Mouse (Mus musculus) forebrain, embryonic 10.5 days (tissue): ENCODE data around the gene Kcnmb2. TPM values are rescaled to one million over a fixed set of nuclear protein-coding genes. Genes with fewer than 3 reads are reported as not detected.
A peak's percentile ranks its signal among the peaks of the same experiment; 100 is the strongest.

ENCODE experiments used
- DNase-seq: peaks from one replicate; pipeline ENCODE4 v3.0.0-alpha.2; 2017; ENCODE audit warnings: low spot score; ENCODE audit errors: extremely low spot score
- H3K27ac ChIP-seq: fragments of 300-500 bp; sonication (generic); 2 replicates; pipeline ENCODE4 v1.5.1; 2016; ENCODE audit warnings: mild to moderate bottlenecking
- H3K27me3 ChIP-seq: fragments of 300-500 bp; sonication (generic); 2 replicates; pipeline ENCODE4 v1.6.1; 2016; ENCODE audit warnings: mild to moderate bottlenecking; ENCODE audit not compliant: poor library complexity, severe bottlenecking
- H3K36me3 ChIP-seq: fragments of 300-500 bp; sonication (generic); replicated peaks from 2 replicates; pipeline ENCODE4 v1.6.1; 2016; ENCODE audit warnings: mild to moderate bottlenecking, moderate library complexity
- H3K4me1 ChIP-seq: fragments of 300-500 bp; sonication (generic); 2 replicates; pipeline ENCODE4 v1.6.1; 2016
- H3K4me3 ChIP-seq: fragments of 300-500 bp; sonication (generic); 2 replicates; pipeline ENCODE4 v1.5.1; 2016; ENCODE audit warnings: mild to moderate bottlenecking, moderate library complexity
- H3K9me3 ChIP-seq: fragments of 300-500 bp; sonication (generic); 2 replicates; pipeline ENCODE4 v1.6.1; 2016; ENCODE audit warnings: mild to moderate bottlenecking, moderate library complexity
- WGBS: fragments of 180-500 bp; shearing (Covaris S2); methylation state at CpG from one replicate; pipeline ENCODE4 v1.1.7; 2016; 5-methylcytosine and 5-hydroxymethylcytosine counted together
- polyA plus RNA-seq: library from polyadenylated mRNA; unstranded; fragments of >200 nt; fragmentation: Nextera tagmentation; extraction: Ambion mirVana; gene quantifications from 2 replicates; pipeline ENCODE4 v1.2.1, GENCODE M21; 2016

Kcnmb2 gene
- polyA plus RNA-seq, 1 experiment from 2014 or later: 1.8 TPM

GRCm38 (mm10) chr3:32032381-32032780 is 130.1 kb downstream of the Kcnmb2 start:
- 85% methylated on average over 9 of the region's 9 CpGs for WGBS
- no peak for DNase-seq

GRCm38 (mm10) chr3:32043814-32044213 is 141.5 kb downstream of the Kcnmb2 start:
- 79% methylated on average over 3 of the region's 3 CpGs for WGBS
- H3K9me3 ChIP-seq: no peaks in the 10 kb centered on the region
- no peak overlapping the region for H3K27ac ChIP-seq
- H3K27me3 ChIP-seq: no peaks in the 10 kb centered on the region
- 0 out of 2 replicates have a peak, but pooled peaks cover 3% of the 10 kb centered on the region for H3K4me1 ChIP-seq
- H3K36me3 ChIP-seq: no peaks in the 10 kb centered on the region
- H3K4me3 ChIP-seq: no peak overlapping the region
- no peak for DNase-seq

More at GRCm38 (mm10) chr3:32032381-32032780, 130.1 kb downstream of the Kcnmb2 start:
- Histone ChIP-seq H3K9me3 (no peaks in the 10 kb centered on the region), H3K36me3 (no peaks in the 10 kb centered on the region), H3K4me1 (no peaks in the 10 kb centered on the region), H3K27ac (no peak overlapping the region), H3K4me3 (no peak overlapping the region), H3K27me3 (no peaks in the 10 kb centered on the region)

DNA sequence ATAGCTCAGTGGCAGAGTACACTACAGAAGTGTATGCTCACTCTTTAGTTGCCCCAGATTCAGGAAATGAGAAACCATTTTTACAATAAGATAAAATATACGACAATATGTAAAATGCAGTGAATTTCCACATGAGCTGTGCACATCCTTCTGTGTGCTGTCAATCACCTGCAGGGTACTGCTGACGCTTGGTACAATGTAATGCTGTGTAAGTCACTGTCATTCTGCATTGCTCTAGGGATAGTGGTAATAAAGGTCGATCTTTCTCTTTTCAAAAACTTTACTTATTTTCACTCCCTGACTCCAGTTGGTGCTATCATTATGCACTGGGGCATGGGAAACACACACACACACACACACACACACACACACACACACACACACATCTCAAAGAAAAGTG is 146.5 kb downstream of the Kcnmb2 start:
- Histone ChIP-seq H3K27ac (no peak overlapping the region), H3K4me1 (0 out of 2 replicates have a peak, but pooled peaks cover 3% of the 10 kb centered on the region), H3K36me3 (no peaks in the 10 kb centered on the region), H3K9me3 (no peaks in the 10 kb centered on the region), H3K27me3 (no peaks in the 10 kb centered on the region), H3K4me3 (no peak overlapping the region)
- DNase-seq: no peak
- WGBS: 87% methylated on average over 3 of the region's 3 CpGs

DNA sequence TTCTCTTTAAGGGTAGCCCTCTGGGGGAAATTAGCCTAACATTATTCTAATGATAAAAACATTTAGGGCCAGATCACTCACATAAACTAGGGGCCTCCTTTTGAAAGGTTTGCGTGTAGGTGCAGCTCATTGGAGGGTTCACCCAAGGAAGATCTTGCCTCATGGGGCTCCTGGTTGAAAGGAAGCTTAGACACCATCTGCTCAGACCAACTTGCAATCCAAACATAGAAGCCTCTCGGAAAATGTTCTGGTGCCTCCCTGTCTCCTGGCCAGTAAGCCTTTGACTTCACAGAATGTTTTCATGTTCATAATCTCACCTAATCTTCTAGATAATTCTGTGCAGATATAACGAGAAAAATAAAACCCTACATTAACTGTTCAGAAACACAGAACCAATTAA is 150.3 kb downstream of the Kcnmb2 start:
- H3K36me3 ChIP-seq: no peaks in the 10 kb centered on the region
- no peak overlapping the region for H3K4me3 ChIP-seq
- 81% methylated on average over 3 of the region's 3 CpGs for WGBS

DNA sequence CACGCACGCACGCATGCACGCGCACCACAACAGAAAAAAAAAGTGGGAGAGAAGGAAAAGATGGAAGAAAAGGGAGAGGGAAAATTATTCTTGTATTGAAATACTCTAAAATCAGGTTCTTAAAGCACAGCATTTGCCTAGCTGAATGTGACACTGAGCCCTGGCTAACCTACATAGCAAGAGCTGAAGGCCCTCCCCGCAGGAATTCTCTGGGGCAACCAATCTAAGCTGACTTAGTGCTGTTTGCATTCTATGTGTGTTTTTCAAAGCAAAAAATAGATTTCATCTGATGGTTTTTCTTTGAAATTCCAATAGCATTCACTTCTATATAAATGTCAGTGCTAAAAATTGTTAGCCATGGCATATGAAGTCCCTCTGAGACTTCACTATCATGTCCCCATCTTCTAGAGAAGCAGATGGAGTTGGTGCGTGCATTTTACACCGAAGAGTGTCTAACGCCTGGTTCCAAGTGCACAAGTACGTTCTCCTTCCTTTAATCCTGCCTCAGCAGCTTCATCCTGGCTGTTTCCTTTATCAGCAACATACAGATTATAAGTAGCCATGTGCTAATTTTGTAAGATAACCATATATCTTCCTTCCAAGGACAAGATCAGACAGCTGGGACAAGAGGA is 151.4 kb downstream of the Kcnmb2 start:
- H3K27ac ChIP-seq: no peak overlapping the region
- WGBS: 96% methylated on average over 10 of the region's 10 CpGs
- no peaks in the 10 kb centered on the region for H3K4me1 ChIP-seq
- no peaks in the 10 kb centered on the region for H3K9me3 ChIP-seq
- no peak overlapping the region for H3K4me3 ChIP-seq
- DNase-seq: no peak
- no peaks in the 10 kb centered on the region for H3K27me3 ChIP-seq
- no peaks in the 10 kb centered on the region for H3K36me3 ChIP-seq

More for the DNA sequence above, 150.3 kb downstream of the Kcnmb2 start:
- H3K9me3 ChIP-seq: no peaks in the 10 kb centered on the region
- DNase-seq: no peak
- no peaks in the 10 kb centered on the region for H3K27me3 ChIP-seq
- no peaks in the 10 kb centered on the region for H3K4me1 ChIP-seq
- H3K27ac ChIP-seq: no peak overlapping the region

GRCm38 (mm10) chr3:32059888-32060656 is 157.8 kb downstream of the Kcnmb2 start:
- Histone ChIP-seq H3K27me3 (no peaks in the 10 kb centered on the region), H3K4me3 (no peak overlapping the region), H3K36me3 (no peaks in the 10 kb centered on the region), H3K9me3 (no peaks in the 10 kb centered on the region), H3K27ac (no peak overlapping the region), H3K4me1 (peaks cover 11% of the 10 kb centered on the region)
- peak; percentile 13 for DNase-seq
- WGBS: 56% methylated on average over 10 of the region's 10 CpGs

DNA sequence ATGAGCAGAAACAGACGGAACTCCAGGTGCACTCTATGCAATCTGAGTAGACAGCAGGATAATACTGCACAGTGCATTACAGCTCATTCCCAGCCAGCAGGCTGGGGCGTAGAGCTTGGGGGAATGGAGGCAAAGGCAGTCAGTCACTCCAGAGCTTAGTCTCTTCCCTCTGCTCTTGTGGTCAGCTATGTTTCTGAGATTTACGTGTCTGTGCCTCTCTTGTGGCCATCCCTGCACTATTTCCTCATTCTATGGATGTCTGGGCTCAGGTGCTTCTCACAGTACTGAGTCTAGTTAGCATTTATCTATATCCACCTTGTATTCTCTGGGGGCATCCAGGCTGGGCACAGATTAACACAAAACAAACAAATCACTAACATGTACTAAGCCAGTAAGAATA is 160.4 kb downstream of the Kcnmb2 start:
- no peaks in the 10 kb centered on the region for H3K27me3 ChIP-seq
- 89% methylated on average over 3 of the region's 3 CpGs for WGBS
- H3K27ac ChIP-seq: no peak overlapping the region
- no peaks in the 10 kb centered on the region for H3K36me3 ChIP-seq
- peak; percentile 6 for DNase-seq
- no peak overlapping the region for H3K4me3 ChIP-seq
- peaks cover 27% of the 10 kb centered on the region for H3K4me1 ChIP-seq
- H3K9me3 ChIP-seq: no peaks in the 10 kb centered on the region

GRCm38 (mm10) chr3:32063312-32063711 is 161.0 kb downstream of the Kcnmb2 start:
- Histone ChIP-seq H3K4me1 (peaks cover 29% of the 10 kb centered on the region), H3K9me3 (no peaks in the 10 kb centered on the region), H3K27me3 (no peaks in the 10 kb centered on the region), H3K4me3 (no peak overlapping the region), H3K27ac (no peak overlapping the region), H3K36me3 (no peaks in the 10 kb centered on the region)
- 94% methylated on average over 3 of the region's 3 CpGs for WGBS
- DNase-seq: no peak

GRCm38 (mm10) chr3:32067004-32067935 is 165.0 kb downstream of the Kcnmb2 start:
- no peaks in the 10 kb centered on the region for H3K27me3 ChIP-seq
- no peak overlapping the region for H3K4me3 ChIP-seq
- no peaks in the 10 kb centered on the region for H3K9me3 ChIP-seq
- peak; percentile 19 for DNase-seq
- peak overlapping the region; percentile 70 for H3K27ac ChIP-seq
- 39% methylated on average over 9 of the region's 9 CpGs for WGBS
- peaks cover 18% of the 10 kb centered on the region for H3K4me1 ChIP-seq
- H3K36me3 ChIP-seq: no peaks in the 10 kb centered on the region

DNA sequence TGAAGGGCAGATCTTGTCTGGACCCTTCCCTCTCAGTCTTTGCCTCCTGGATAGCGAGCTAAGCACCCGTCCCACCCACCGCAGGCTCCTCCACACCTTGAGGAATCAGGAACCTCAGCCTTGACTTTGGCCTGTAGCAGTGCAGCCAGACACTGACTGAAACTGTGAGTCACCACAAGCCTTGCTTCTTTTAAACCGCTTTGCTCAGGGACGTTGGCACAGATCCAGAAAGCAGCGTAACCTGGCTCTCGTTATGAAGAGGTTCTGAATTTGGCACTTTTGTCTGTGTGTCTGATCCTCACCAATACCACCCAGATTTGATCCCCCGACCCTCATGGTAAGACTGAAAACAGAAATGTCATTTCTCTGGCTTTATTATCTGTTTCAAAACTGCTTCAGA is 171.6 kb downstream of the Kcnmb2 start:
- WGBS: 81% methylated on average over 8 of the region's 8 CpGs
- Histone ChIP-seq H3K27me3 (no peaks in the 10 kb centered on the region), H3K27ac (no peak overlapping the region), H3K4me1 (no peaks in the 10 kb centered on the region), H3K4me3 (no peak overlapping the region), H3K36me3 (no peaks in the 10 kb centered on the region), H3K9me3 (no peaks in the 10 kb centered on the region)
- peak; percentile 10 for DNase-seq

DNA sequence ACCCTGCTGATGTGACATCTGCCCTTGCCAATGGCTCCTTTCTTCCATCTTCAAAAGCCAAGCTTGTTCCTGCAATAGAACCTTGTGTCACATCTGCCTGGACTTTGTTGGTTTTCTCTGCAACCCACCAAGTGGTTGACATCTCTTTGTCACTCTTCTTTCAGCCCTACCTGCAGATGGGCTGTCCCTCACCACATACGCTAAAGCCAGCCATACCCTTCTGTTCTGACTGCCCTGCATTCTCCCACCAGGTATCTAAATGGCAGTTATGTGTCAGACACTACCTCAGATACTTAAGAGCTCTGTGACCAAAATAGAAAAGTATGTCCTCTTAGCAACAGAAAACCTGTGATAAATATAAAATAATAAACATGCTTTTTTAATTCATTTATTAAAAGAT is 186.5 kb downstream of the Kcnmb2 start:
- DNase-seq: no peak
- Histone ChIP-seq H3K27me3 (no peaks in the 10 kb centered on the region), H3K4me3 (no peak overlapping the region), H3K4me1 (no peaks in the 10 kb centered on the region), H3K36me3 (no peaks in the 10 kb centered on the region), H3K27ac (no peak overlapping the region), H3K9me3 (no peaks in the 10 kb centered on the region)
- 93% methylated on average over 1 of the region's 1 CpGs for WGBS

GRCm38 (mm10) chr3:32101391-32101790 is 199.1 kb downstream of the Kcnmb2 start:
- Histone ChIP-seq H3K27me3 (no peaks in the 10 kb centered on the region), H3K4me1 (no peaks in the 10 kb centered on the region), H3K27ac (no peak overlapping the region), H3K4me3 (no peak overlapping the region), H3K9me3 (no peaks in the 10 kb centered on the region), H3K36me3 (no peaks in the 10 kb centered on the region)
- 91% methylated on average over 10 of the region's 10 CpGs for WGBS
- no peak for DNase-seq
